Mouse (Mus musculus) cerebellum, adult 2 months (tissue): Measurements from ENCODE around the gene Rab25. TPM values are rescaled to one million over a fixed set of nuclear protein-coding genes. Genes with fewer than 3 reads are reported as not detected.
A peak's percentile ranks its signal among the peaks of the same experiment; 100 is the strongest.

Experiments used
- DNase-seq, 2 experiments: peaks; one replicate each; pipeline ENCODE4 v3.0.0; 2021
- H3K27ac ChIP-seq: fragments of 200-500 bp; 2 replicates; pipeline ENCODE4 v1.5.1; 2012; ENCODE audit warnings: low read length, control low read depth, inconsistent platforms; ENCODE audit not compliant: insufficient read depth
- H3K27me3 ChIP-seq: fragments of 200-500 bp; 2 replicates; pipeline ENCODE4 v1.6.1; 2012; ENCODE audit warnings: inconsistent platforms, mild to moderate bottlenecking, low read length, moderate library complexity; ENCODE audit not compliant: control insufficient read depth, insufficient read depth
- H3K4me1 ChIP-seq: fragments of 200-500 bp; 2 replicates; pipeline ENCODE4 v1.6.1; 2011; ENCODE audit warnings: low read length; ENCODE audit not compliant: control insufficient read depth, insufficient read depth
- H3K4me3 ChIP-seq: fragments of 200-500 bp; replicated peaks from 2 replicates; pipeline ENCODE3; 2011; ENCODE audit warnings: mild to moderate bottlenecking, low read depth, low read length, control low read depth; ENCODE audit not compliant: insufficient read depth
- CTCF ChIP-seq: fragments of 200-500 bp; IDR thresholded peaks from 2 replicates; pipeline ENCODE4 v1.5.1; 2011; ENCODE audit warnings: low read depth, mild to moderate bottlenecking, control low read depth, low read length, moderate library complexity, borderline replicate concordance; ENCODE audit not compliant: insufficient read depth
- POLR2A ChIP-seq: fragments of 200-500 bp; IDR thresholded peaks from 2 replicates; pipeline ENCODE4 v1.6.1; 2011; ENCODE audit warnings: low read length, control low read depth, borderline replicate concordance; ENCODE audit not compliant: insufficient read depth
- WGBS: fragments of 180-500 bp; shearing (Covaris S2); methylation state at CpG from one replicate; pipeline ENCODE4 v1.1.7; 2018; 5-methylcytosine and 5-hydroxymethylcytosine counted together
- polyA plus RNA-seq: library from polyadenylated mRNA; depleted of rRNA; stranded (reverse); fragments of >200 nt; gene quantifications from 2 replicates; pipeline ENCODE4 v1.2.3, GENCODE M21; 2012

Rab25 gene
- polyA plus RNA-seq, 1 experiment = 1.4 TPM

DNA sequence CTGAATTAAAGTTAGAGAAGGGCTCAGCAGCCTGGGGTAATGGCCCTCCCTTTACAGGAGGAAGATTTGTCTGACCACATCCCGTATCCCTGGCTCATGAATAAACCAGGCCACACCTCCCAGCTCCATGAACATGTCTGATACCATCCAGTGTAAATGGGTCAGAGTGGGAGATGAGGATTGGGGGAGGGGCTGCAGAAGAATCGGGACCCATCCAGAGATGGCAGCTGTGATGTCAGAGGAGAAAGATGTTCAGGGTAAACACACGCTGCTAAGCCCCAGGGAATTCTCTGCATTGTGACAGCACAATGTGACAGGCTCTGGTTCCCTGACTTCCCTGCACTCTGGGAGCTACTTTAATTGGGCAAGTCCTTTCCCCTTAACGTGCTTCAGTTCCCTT lies 15.3 kb upstream of the Rab25 start:
- Histone ChIP-seq H3K27me3 (no peaks in the 10 kb centered on the region), H3K27ac (no peak overlapping the region), H3K4me3 (no peak overlapping the region), H3K4me1 (peaks cover 3% of the 10 kb centered on the region; the same call in 1 of the 2 replicates)
- DNase-seq = no peak
- TF ChIP-seq CTCF (no peak), POLR2A (no peak)
- 52% methylated on average over 4 of the region's 4 CpGs for WGBS

DNA sequence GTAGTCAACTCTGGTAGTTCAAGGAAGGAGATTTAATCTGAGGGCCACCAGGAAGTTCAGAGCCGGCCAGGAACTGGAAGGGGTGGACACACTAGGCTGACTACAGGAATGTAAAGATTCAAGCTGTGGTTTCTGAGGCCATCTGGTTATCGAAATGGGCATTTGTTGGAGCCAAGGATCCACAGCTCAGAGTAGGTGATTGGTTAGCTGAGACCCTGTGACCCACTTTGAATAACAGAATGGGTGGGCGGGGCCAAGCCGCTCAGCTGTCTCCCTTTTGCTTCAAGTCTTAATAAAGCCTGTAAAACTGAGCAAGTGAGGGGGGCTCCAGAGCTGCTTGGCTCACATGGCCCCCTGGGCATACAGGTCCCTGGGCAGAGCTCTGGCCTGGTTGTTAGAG lies 13.9 kb upstream of the Rab25 start:
- no peak overlapping the region for H3K4me3 ChIP-seq
- H3K27ac ChIP-seq = no peak overlapping the region; the same call in 1 of the 2 replicates
- TF ChIP-seq POLR2A = no peak
- no peak for TF ChIP-seq CTCF
- no peaks in the 10 kb centered on the region for H3K27me3 ChIP-seq
- H3K4me1 ChIP-seq = peaks cover 3% of the 10 kb centered on the region; the same call in 1 of the 2 replicates
- 32% methylated on average over 4 of the region's 4 CpGs for WGBS
- no peak for DNase-seq

DNA sequence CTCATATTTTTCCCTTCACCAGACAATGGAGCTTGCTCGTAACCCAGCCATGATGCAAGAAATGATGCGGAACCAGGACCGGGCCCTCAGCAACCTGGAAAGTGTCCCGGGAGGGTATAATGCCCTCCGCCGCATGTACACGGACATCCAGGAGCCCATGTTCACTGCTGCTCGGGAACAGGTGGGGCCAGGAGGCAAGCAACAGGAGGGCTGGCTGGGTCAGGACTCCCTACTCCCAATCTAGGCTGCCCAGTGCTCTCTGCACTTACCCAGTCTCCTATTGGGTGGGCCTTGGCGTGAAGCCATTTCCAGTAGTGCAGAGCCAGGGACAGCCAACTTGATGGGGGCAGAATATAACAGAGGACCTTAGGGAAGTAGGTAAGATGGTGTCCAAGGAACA lies 11.5 kb upstream of the Rab25 start:
- no peak overlapping the region for H3K4me3 ChIP-seq
- 73% methylated on average over 9 of the region's 9 CpGs for WGBS

DNA sequence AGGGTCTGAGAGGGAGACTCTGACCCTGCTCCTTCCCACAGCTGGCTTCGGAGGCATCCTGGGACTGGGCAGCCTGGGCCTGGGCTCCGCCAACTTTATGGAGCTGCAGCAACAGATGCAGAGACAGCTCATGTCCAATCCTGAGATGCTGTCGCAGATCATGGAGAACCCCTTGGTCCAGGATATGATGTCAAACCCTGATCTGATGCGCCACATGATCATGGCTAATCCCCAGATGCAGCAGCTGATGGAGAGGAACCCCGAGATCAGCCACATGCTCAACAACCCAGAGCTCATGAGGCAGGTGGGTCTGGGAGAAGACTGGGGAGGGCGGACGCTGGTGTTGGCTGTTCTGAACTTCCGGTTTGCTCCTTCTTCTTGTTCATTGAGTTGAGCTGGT lies 8.5 kb upstream of the Rab25 start:
- WGBS = 74% methylated on average over 8 of the region's 8 CpGs
- peaks cover 9% of the 10 kb centered on the region for H3K4me1 ChIP-seq
- TF ChIP-seq CTCF (no peak), POLR2A (no peak)
- H3K4me3 ChIP-seq = no peak overlapping the region
- DNase-seq = no peak
- no peak overlapping the region for H3K27ac ChIP-seq
- no peaks in the 10 kb centered on the region for H3K27me3 ChIP-seq

More for the DNA sequence above, 11.5 kb upstream of the Rab25 start:
- no peak for TF ChIP-seq CTCF
- TF ChIP-seq POLR2A = no peak
- DNase-seq = no peak
- H3K27me3 ChIP-seq = no peaks in the 10 kb centered on the region
- peaks cover 12% of the 10 kb centered on the region for H3K4me1 ChIP-seq
- no peak overlapping the region for H3K27ac ChIP-seq

DNA sequence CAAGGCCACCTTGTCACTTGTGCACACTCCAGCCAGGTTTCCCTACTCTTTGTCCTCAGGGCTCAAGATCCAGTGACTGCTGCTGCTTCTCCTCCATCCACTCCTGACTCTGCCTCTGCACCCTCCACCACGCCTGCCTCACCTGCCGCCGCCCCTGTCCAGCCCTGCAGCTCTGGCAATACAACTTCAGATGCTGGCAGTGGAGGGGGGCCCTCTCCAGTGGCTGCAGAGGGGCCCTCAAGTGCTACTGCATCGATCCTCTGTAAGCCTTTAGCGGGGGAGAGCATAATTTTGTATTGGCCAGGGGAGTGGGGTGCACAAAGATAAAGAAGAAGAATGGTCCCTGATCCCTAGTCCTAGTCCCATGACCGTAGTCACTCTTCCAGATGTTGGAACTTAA lies 7.6 kb upstream of the Rab25 start:
- TF ChIP-seq POLR2A (no peak), CTCF (no peak)
- DNase-seq = no peak
- H3K27ac ChIP-seq = no peak overlapping the region
- H3K4me1 ChIP-seq = peaks cover 11% of the 10 kb centered on the region
- WGBS = 97% methylated on average over 6 of the region's 6 CpGs
- H3K4me3 ChIP-seq = no peak overlapping the region
- H3K27me3 ChIP-seq = no peaks in the 10 kb centered on the region

DNA sequence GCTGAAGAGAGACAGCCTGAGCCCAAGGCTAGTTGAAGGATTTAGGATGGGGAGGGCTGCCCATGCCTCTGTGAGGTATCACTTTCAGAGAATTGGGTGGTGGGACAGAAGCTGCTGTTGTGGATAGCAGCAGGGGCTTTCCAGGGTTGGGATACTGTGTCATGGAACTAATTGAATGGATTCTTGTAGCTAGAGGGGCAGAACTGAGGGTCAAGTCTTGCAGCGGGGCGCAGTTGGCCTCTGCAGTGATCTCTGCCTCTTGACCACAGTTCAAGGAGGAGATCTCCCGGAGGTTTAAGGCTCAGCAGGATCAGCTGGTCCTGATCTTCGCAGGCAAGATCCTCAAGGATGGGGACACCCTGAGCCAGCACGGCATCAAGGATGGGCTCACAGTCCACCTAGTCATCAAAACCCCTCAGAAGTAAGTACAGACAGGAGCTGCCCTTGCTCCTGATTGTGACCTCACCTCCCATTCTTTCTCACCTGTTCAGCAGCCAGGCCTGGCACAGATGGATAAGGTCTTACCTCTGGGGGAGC lies 7.0 kb upstream of the Rab25 start:
- WGBS = 67% methylated on average over 5 of the region's 5 CpGs
- Histone ChIP-seq H3K4me1 (peaks cover 14% of the 10 kb centered on the region), H3K27ac (no peak overlapping the region), H3K27me3 (no peaks in the 10 kb centered on the region), H3K4me3 (no peak overlapping the region)
- TF ChIP-seq POLR2A (no peak), CTCF (no peak)
- no peak for DNase-seq

DNA sequence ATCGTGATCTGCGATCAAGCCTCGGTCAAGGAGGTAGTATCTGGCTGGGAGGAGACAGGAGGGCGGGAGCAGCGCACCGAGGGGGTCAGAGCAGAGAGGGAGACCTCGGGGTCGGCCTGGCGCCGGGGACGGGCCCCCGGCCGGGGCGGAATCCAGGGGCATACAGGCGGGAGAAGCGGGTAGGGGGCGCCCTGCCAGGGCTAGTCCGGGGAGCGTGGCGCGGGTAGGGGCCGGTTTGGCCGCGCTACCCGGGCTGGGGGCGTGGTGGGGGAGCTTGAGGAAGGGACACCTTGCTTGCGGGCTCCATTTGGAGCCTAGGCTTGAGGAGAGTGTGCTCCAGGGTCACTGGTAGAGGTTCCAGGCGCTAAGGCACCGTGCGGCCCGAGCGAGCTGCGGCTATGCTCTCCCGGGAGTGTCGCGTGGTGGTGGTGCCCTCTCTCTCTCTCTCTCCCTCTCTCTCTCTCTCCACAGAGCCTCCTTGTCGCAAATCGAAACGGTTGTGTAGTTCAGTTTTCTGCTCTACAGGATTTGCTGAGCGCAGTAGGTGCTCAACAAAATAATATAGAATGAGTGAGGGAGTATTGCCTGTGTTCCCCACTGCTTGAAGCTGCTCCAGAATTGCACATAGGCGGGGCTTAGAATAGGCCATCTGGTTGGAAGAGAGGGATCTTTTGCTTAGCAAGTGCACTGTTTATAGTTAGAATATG lies 5.9 kb upstream of the Rab25 start:
- WGBS = 1% methylated on average over 41 of the region's 41 CpGs

DNA sequence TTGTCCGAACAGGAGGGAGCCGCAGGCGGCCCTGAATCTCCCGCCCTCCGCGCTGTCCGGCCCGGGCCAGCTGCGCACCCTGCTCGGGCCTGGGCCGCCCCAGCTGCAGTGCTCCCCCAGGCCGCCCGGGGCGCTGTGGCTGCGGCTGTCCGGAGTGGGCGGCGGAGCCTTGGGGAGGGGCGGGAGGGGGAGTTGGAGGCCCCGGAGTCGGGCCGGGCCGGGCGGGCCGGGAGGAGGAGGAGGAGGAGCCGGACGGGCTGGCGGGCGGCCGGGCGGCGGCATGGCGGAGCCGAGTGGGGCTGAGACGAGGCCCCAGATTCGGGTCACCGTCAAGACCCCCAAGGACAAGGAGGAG lies 5.4 kb upstream of the Rab25 start, which contains the start of gene Ubqln4:
TSS of gene Ubqln4 (plus strand) at position 234 of the 355 bp plus-strand sequence.
- Histone ChIP-seq H3K27me3 (no peaks in the 10 kb centered on the region), H3K4me1 (peaks cover 18% of the 10 kb centered on the region), H3K27ac (peak within 1 kb of the TSS; percentile 84), H3K4me3 (peak within 1 kb of the TSS; percentile 93)
- 1% methylated on average over 36 of the region's 37 CpGs for WGBS
- TF ChIP-seq POLR2A = peak; percentile 37; the same call in 1 of the 2 replicates
- TF ChIP-seq CTCF = peak; percentile 62
- DNase-seq = peak; percentile 89 to 92

More for the DNA sequence above, 5.9 kb upstream of the Rab25 start:
- TF ChIP-seq CTCF (no peak), POLR2A (no peak)
- Histone ChIP-seq H3K27me3 (no peaks in the 10 kb centered on the region), H3K4me1 (peaks cover 18% of the 10 kb centered on the region), H3K27ac (peak overlapping the region; percentile 80), H3K4me3 (peak overlapping the region; percentile 93)
- DNase-seq = peak in 1 of 2 experiments; percentile 66
